Mouse (Mus musculus) stomach, embryonic 14.5 days (tissue): ENCODE measurements around the gene Ppp6r2. TPM values are rescaled to one million over a fixed set of nuclear protein-coding genes. Genes with fewer than 3 reads are reported as not detected.

Source experiments
- ATAC-seq: fragments of 200-750 bp; cut with Nextera tagmentation; 2 replicates; pipeline ENCODE4 v1.8.0; 2017; ENCODE audit warnings: low read depth, moderate TSS enrichment; ENCODE audit not compliant: insufficient number of reproducible peaks, insufficient read depth, low FRiP score
- H3K27ac ChIP-seq: fragments of 300-500 bp; sonication (generic); 2 replicates; pipeline ENCODE4 v1.5.1; 2014; ENCODE audit warnings: mild to moderate bottlenecking, low read length, moderate library complexity, mixed read lengths
- H3K27me3 ChIP-seq: fragments of 300-500 bp; sonication (generic); 2 replicates; pipeline ENCODE4 v1.6.1; 2014; ENCODE audit warnings: low read length, control low read depth, mixed read lengths; ENCODE audit not compliant: control insufficient read depth, insufficient read depth
- H3K36me3 ChIP-seq: fragments of 300-500 bp; sonication (generic); 2 replicates; pipeline ENCODE4 v1.6.1; 2014; ENCODE audit warnings: mild to moderate bottlenecking, control low read depth, low read length, moderate library complexity, mixed read lengths; ENCODE audit not compliant: control insufficient read depth, insufficient read depth
- H3K4me1 ChIP-seq: fragments of 300-500 bp; sonication (generic); 2 replicates; pipeline ENCODE4 v1.6.1; 2014; ENCODE audit warnings: low read length, control low read depth, mixed read lengths; ENCODE audit not compliant: control insufficient read depth, insufficient read depth
- H3K4me2 ChIP-seq: fragments of 300-500 bp; sonication (generic); replicated peaks from 2 replicates; pipeline ENCODE4 v1.6.1; 2014; ENCODE audit warnings: low read depth, low read length, control low read depth
- H3K4me3 ChIP-seq: fragments of 300-500 bp; sonication (generic); 2 replicates; pipeline ENCODE4 v1.5.1; 2014; ENCODE audit warnings: low read depth, low read length, control low read depth
- H3K9ac ChIP-seq: fragments of 300-500 bp; sonication (generic); replicated peaks from 2 replicates; pipeline ENCODE4 v1.6.1; 2014; ENCODE audit warnings: low read depth, mild to moderate bottlenecking, control low read depth, low read length, moderate library complexity, mixed read lengths
- H3K9me3 ChIP-seq: fragments of 300-500 bp; sonication (generic); 2 replicates; pipeline ENCODE4 v1.6.1; 2016; ENCODE audit warnings: low read depth, low read length, control low read depth; ENCODE audit not compliant: control insufficient read depth
- WGBS: fragments of 180-500 bp; shearing (Covaris S2); extraction: QIAGEN DNeasy Blood & Tissue Kit; methylation state at CpG from one replicate; pipeline ENCODE4 v1.1.7; 2014; 5-methylcytosine and 5-hydroxymethylcytosine counted together
- polyA plus RNA-seq: library from polyadenylated mRNA; unstranded; fragments of >200 nt; fragmentation: Nextera tagmentation; extraction: Ambion mirVana; gene quantifications from 2 replicates; pipeline ENCODE4 v1.2.1, GENCODE M21; 2014

Ppp6r2 gene
- polyA plus RNA-seq, 1 experiment from 2014 or later = 33.5 TPM

GRCm38 (mm10) chr15:89285004-89285403, 73.7 kb downstream of the Ppp6r2 start:
- Histone ChIP-seq H3K27me3 (no peaks in the 10 kb centered on the region), H3K9me3 (no peaks in the 10 kb centered on the region), H3K4me1 (no peaks in the 10 kb centered on the region), H3K4me3 (no peak overlapping the region), H3K36me3 (peaks cover 53% of the 10 kb centered on the region), H3K4me2 (no peak overlapping the region), H3K9ac (no peak overlapping the region), H3K27ac (no peak overlapping the region)
- ATAC-seq = no peak

- ATAC-seq = no peak
- 92% methylated on average over 5 of the region's 5 CpGs for WGBS
Observed at GRCm38 (mm10) chr15:89285478-89285877, 74.1 kb downstream of the Ppp6r2 start.

GRCm38 (mm10) chr15:89286114-89286513, 74.8 kb downstream of the Ppp6r2 start:
- H3K36me3 ChIP-seq = peaks cover 48% of the 10 kb centered on the region
- no peak for ATAC-seq
- WGBS = 82% methylated on average over 7 of the region's 7 CpGs

More at GRCm38 (mm10) chr15:89285478-89285877, 74.1 kb downstream of the Ppp6r2 start:
- no peak overlapping the region for H3K4me3 ChIP-seq
- no peaks in the 10 kb centered on the region for H3K4me1 ChIP-seq
- H3K36me3 ChIP-seq = peaks cover 51% of the 10 kb centered on the region
- no peaks in the 10 kb centered on the region for H3K9me3 ChIP-seq
- no peak overlapping the region for H3K9ac ChIP-seq
- no peaks in the 10 kb centered on the region for H3K27me3 ChIP-seq
- H3K27ac ChIP-seq = no peak overlapping the region
- no peak overlapping the region for H3K4me2 ChIP-seq

GRCm38 (mm10) chr15:89286582-89286981, 75.2 kb downstream of the Ppp6r2 start:
- Histone ChIP-seq H3K36me3 (peaks cover 44% of the 10 kb centered on the region), H3K4me2 (no peak overlapping the region), H3K27me3 (no peaks in the 10 kb centered on the region), H3K9me3 (no peaks in the 10 kb centered on the region), H3K9ac (no peak overlapping the region), H3K4me3 (no peak overlapping the region), H3K4me1 (no peaks in the 10 kb centered on the region), H3K27ac (no peak overlapping the region)
- WGBS = 92% methylated on average over 5 of the region's 5 CpGs
- ATAC-seq = no peak

More at GRCm38 (mm10) chr15:89286114-89286513, 74.8 kb downstream of the Ppp6r2 start:
- Histone ChIP-seq H3K4me2 (no peak overlapping the region), H3K27ac (no peak overlapping the region), H3K4me3 (no peak overlapping the region), H3K27me3 (no peaks in the 10 kb centered on the region), H3K9me3 (no peaks in the 10 kb centered on the region), H3K4me1 (no peaks in the 10 kb centered on the region), H3K9ac (no peak overlapping the region)

GRCm38 (mm10) chr15:89288227-89288767, 76.9 kb downstream of the Ppp6r2 start:
- WGBS = 87% methylated on average over 23 of the region's 23 CpGs
- Histone ChIP-seq H3K36me3 (peaks cover 39% of the 10 kb centered on the region), H3K4me3 (no peak overlapping the region), H3K9ac (no peak overlapping the region), H3K4me2 (no peak overlapping the region), H3K9me3 (no peaks in the 10 kb centered on the region), H3K27ac (no peak overlapping the region), H3K4me1 (no peaks in the 10 kb centered on the region), H3K27me3 (no peaks in the 10 kb centered on the region)
- no peak for ATAC-seq

- Histone ChIP-seq H3K9ac (no peak overlapping the region), H3K4me2 (no peak overlapping the region), H3K4me3 (no peak overlapping the region), H3K4me1 (no peaks in the 10 kb centered on the region), H3K36me3 (peaks cover 51% of the 10 kb centered on the region), H3K27ac (no peak overlapping the region), H3K27me3 (no peaks in the 10 kb centered on the region), H3K9me3 (no peaks in the 10 kb centered on the region)
- 94% methylated on average over 11 of the region's 11 CpGs for WGBS
- ATAC-seq = no peak
Observed at GRCm38 (mm10) chr15:89289455-89289854, 78.1 kb downstream of the Ppp6r2 start.

- Histone ChIP-seq H3K4me2 (no peak overlapping the region), H3K9ac (no peak overlapping the region), H3K4me3 (no peak overlapping the region), H3K27me3 (no peaks in the 10 kb centered on the region), H3K27ac (no peak overlapping the region), H3K9me3 (no peaks in the 10 kb centered on the region), H3K36me3 (peaks cover 67% of the 10 kb centered on the region), H3K4me1 (no peaks in the 10 kb centered on the region)
- no peak for ATAC-seq
- WGBS = 77% methylated on average over 3 of the region's 3 CpGs
Observed at GRCm38 (mm10) chr15:89291521-89291920, 80.2 kb downstream of the Ppp6r2 start.

GRCm38 (mm10) chr15:89292795-89293194, 81.4 kb downstream of the Ppp6r2 start:
- H3K27me3 ChIP-seq = no peaks in the 10 kb centered on the region
- peaks cover 68% of the 10 kb centered on the region for H3K36me3 ChIP-seq
- no peaks in the 10 kb centered on the region for H3K4me1 ChIP-seq
- H3K9me3 ChIP-seq = no peaks in the 10 kb centered on the region
- no peak overlapping the region for H3K4me2 ChIP-seq
- no peak overlapping the region for H3K9ac ChIP-seq
- no peak overlapping the region for H3K4me3 ChIP-seq
- WGBS = 65% methylated on average over 2 of the region's 2 CpGs
- no peak for ATAC-seq
- H3K27ac ChIP-seq = no peak overlapping the region

GRCm38 (mm10) chr15:89293778-89294177, 82.4 kb downstream of the Ppp6r2 start:
- Histone ChIP-seq H3K9me3 (no peaks in the 10 kb centered on the region), H3K4me2 (no peak overlapping the region), H3K4me1 (no peaks in the 10 kb centered on the region), H3K36me3 (peaks cover 64% of the 10 kb centered on the region), H3K27ac (no peak overlapping the region), H3K9ac (no peak overlapping the region), H3K4me3 (no peak overlapping the region), H3K27me3 (no peaks in the 10 kb centered on the region)
- whole genome bisulfite sequencing = 94% methylated on average over 10 of the region's 10 CpGs
- ATAC-seq = no peak; the same call in 1 of the 2 replicates
